Mouse (Mus musculus): ENCODE measurements around the gene Fbxw21. TPM values are rescaled to one million over a fixed set of nuclear protein-coding genes. Genes with fewer than 3 reads are reported as not detected.
"Not testable (repeated sequence)": the region's sequence is repeated elsewhere in the genome, so short reads cannot be mapped to it uniquely, and the experiment has no call there.

The Fbxw21 gene
- total RNA-seq (2014; rRNA removed; ENCODE audit: low replicate concordance): not detected in 2 replicates
- not detected in 2 replicates for polyA plus RNA-seq (2015; fragmentation: Nextera tagmentation; extraction: Ambion mirVana)

DNA sequence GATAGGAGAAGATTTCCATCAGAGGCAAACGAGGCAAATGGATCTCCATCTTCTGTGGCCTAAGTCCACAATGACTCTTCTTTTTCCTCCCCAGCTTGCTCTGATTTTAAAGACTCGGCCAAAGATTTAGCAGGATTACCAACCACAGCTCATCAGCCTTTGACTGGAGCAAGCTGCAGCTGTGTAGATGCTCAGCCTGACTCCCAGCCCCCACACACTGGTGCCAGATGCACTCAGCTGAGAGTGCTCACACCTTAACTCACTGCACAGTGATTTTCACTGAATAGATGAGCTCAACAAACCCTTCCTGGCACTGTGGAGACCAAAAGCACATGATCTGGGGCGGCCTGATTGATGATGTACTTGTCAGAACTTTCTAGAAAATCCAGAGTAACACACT lies at the start of gene Fbxw21:
Gene Fbxw21, minus strand, starts transcription at position 101 of the 400 bp plus-strand sequence.
- Histone ChIP-seq H3K27me3 (ENCODE audit: control insufficient read depth, insufficient read depth, low read length) (no peaks in the 10 kb centered on the region), H3K4me1 (ENCODE audit: control insufficient read depth, insufficient read depth) (no peaks in the 10 kb centered on the region), H3K4me3 (ENCODE audit: low read depth, low read length) (no peak within 1 kb of the TSS), H3K9me3 (replicated peaks; ENCODE audit: control insufficient read depth, low read length) (no peaks in the 10 kb centered on the region), H3K4me2 (ENCODE audit: low read depth, low read length) (no peak within 1 kb of the TSS), H3K36me3 (replicated peaks; ENCODE audit: control insufficient read depth, insufficient read depth, low read length) (no peaks in the 10 kb centered on the region), H3K9ac (replicated peaks; ENCODE audit: low read depth, low read length) (no peak within 1 kb of the TSS), H3K27ac (ENCODE audit: low read depth) (no peak within 1 kb of the TSS)
- DNase-seq (ENCODE audit: low spot score) (no peak), ATAC-seq (ENCODE audit: insufficient read depth, low read depth) (no peak)
- WGBS: 57% methylated on average over 3 of the region's 3 CpGs
- no peak for TF ChIP-seq CTCF (IDR thresholded peaks at IDR 0.05; ENCODE audit: low read depth)
- TF ChIP-seq EP300 (IDR thresholded peaks at IDR 0.05; ENCODE audit: low read depth): no peak

DNA sequence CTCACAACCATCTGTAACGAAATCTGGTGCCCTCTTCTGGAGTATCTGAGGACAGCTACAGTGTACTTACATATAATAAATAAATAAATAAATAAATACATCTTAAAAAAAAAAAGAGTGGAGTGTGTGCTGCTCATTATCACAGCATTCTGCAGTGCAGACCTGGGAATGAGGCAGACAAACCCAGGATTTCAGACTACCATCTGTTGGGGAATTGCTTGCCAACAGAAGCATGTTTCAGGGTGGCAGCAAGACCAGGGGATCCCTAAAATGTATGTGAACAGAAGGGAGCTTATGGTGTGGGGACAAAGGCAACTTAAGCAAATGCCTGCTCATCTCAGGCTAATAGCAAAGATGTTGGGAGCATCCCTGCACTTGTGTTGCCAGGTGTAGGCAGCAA lies 39.5 kb upstream of the Fbxw21 start:
- H3K9me3 ChIP-seq (replicated peaks; ENCODE audit: control insufficient read depth, low read length); H3K9ac ChIP-seq (replicated peaks; ENCODE audit: low read depth, low read length); ATAC-seq (ENCODE audit: insufficient read depth, low read depth); DNase-seq (ENCODE audit: low spot score); H3K27ac ChIP-seq (ENCODE audit: low read depth); H3K27me3 ChIP-seq (ENCODE audit: control insufficient read depth, insufficient read depth, low read length); H3K4me3 ChIP-seq (ENCODE audit: low read depth, low read length); H3K4me2 ChIP-seq (ENCODE audit: low read depth, low read length); H3K4me1 ChIP-seq (ENCODE audit: control insufficient read depth, insufficient read depth); H3K36me3 ChIP-seq (replicated peaks; ENCODE audit: control insufficient read depth, insufficient read depth, low read length): not testable (repeated sequence)
- 54% methylated on average over 1 of the region's 1 CpGs for WGBS

DNA sequence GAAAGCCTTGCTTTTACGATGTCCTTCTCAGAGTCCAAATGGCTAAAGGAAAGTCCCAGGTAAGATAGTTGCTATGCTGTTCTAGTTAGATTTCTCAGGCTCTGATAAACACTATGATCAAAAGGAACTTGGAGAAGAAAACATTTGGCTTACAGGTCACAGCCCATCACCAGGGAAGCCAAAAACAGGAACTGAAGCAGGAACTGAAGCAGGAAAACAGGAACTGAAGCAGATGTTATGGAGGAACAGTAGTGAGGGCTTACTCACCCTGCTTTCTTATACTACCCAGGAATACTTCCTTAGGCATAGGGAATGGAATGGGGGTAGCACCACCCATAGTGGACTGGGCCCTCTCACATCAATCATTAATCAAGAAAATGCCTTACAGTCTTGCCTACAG lies 38.5 kb upstream of the Fbxw21 start:
- no peak overlapping the region for H3K4me3 ChIP-seq (ENCODE audit: low read depth, low read length)
- WGBS: 94% methylated on average over 1 of the region's 1 CpGs
- H3K4me2 ChIP-seq (ENCODE audit: low read depth, low read length): no peak overlapping the region
- no peak overlapping the region for H3K27ac ChIP-seq (ENCODE audit: low read depth)
- H3K9me3 ChIP-seq (replicated peaks; ENCODE audit: control insufficient read depth, low read length): no peaks in the 10 kb centered on the region
- H3K27me3 ChIP-seq (ENCODE audit: control insufficient read depth, insufficient read depth, low read length): no peaks in the 10 kb centered on the region
- DNase-seq (ENCODE audit: low spot score): no peak
- TF ChIP-seq EP300 (IDR thresholded peaks at IDR 0.05; ENCODE audit: low read depth) (no peak), CTCF (IDR thresholded peaks at IDR 0.05; ENCODE audit: low read depth) (no peak)
- no peaks in the 10 kb centered on the region for H3K36me3 ChIP-seq (replicated peaks; ENCODE audit: control insufficient read depth, insufficient read depth, low read length)
- H3K4me1 ChIP-seq (ENCODE audit: control insufficient read depth, insufficient read depth): no peaks in the 10 kb centered on the region
- H3K9ac ChIP-seq (replicated peaks; ENCODE audit: low read depth, low read length): no peak overlapping the region
- ATAC-seq (ENCODE audit: insufficient read depth, low read depth): no peak

DNA sequence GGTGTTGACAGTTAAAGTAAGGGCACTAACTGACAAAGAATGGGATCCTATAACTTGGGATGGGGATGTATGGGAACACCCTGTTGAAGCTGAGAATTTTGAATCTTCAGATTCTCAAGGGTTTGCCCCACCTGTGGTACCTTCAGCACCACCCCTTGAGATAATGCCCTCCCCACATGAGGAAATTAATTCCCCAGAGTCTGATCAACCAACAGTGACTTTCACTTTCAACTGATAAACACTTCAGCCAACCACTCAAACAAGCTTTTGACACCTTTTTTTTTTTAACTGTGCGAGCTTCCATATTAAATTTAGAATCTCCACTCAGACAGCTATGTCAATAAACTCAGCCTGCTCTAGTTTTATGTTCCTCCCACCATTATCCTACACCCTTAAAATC lies 37.5 kb upstream of the Fbxw21 start:
- no peaks in the 10 kb centered on the region for H3K36me3 ChIP-seq (replicated peaks; ENCODE audit: control insufficient read depth, insufficient read depth, low read length)
- DNase-seq (ENCODE audit: low spot score) (no peak), ATAC-seq (ENCODE audit: insufficient read depth, low read depth) (no peak)
- no peaks in the 10 kb centered on the region for H3K9me3 ChIP-seq (replicated peaks; ENCODE audit: control insufficient read depth, low read length)
- H3K27ac ChIP-seq (ENCODE audit: low read depth): no peak overlapping the region
- TF ChIP-seq CTCF (IDR thresholded peaks at IDR 0.05; ENCODE audit: low read depth): no peak
- no peak for TF ChIP-seq EP300 (IDR thresholded peaks at IDR 0.05; ENCODE audit: low read depth)
- H3K27me3 ChIP-seq (ENCODE audit: control insufficient read depth, insufficient read depth, low read length): no peaks in the 10 kb centered on the region
- H3K9ac ChIP-seq (replicated peaks; ENCODE audit: low read depth, low read length): no peak overlapping the region
- no peak overlapping the region for H3K4me3 ChIP-seq (ENCODE audit: low read depth, low read length)
- no peak overlapping the region for H3K4me2 ChIP-seq (ENCODE audit: low read depth, low read length)
- 27% methylated on average over 1 of the region's 1 CpGs for WGBS
- H3K4me1 ChIP-seq (ENCODE audit: control insufficient read depth, insufficient read depth): no peaks in the 10 kb centered on the region

DNA sequence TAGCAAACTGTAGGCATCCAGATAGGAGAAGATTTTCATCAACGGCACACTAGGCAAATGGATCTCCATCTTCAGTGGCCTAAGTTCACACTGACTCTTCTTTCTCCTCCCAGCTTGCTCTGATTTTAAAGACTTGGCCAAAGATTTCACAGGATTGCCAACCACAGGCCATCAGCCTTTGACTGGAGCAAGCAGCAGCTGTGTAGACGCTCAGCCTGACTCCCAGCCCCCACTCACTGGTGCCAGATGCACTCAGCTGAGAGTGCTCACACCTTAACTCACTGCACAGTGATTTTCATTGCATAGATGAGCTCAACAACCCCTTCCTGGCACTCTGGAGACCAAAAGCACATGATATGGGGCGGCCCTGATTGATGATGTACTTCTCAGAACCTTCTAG lies 34.0 kb upstream of the Fbxw21 start, which contains the start of gene Fbxw13:
Gene Fbxw13, minus strand, starts transcription at position 101 of the 400 bp plus-strand sequence.
- ATAC-seq (ENCODE audit: insufficient read depth, low read depth); H3K4me3 ChIP-seq (ENCODE audit: low read depth, low read length); H3K27ac ChIP-seq (ENCODE audit: low read depth); H3K4me2 ChIP-seq (ENCODE audit: low read depth, low read length); H3K36me3 ChIP-seq (replicated peaks; ENCODE audit: control insufficient read depth, insufficient read depth, low read length); H3K9me3 ChIP-seq (replicated peaks; ENCODE audit: control insufficient read depth, low read length); H3K4me1 ChIP-seq (ENCODE audit: control insufficient read depth, insufficient read depth); DNase-seq (ENCODE audit: low spot score); H3K9ac ChIP-seq (replicated peaks; ENCODE audit: low read depth, low read length); H3K27me3 ChIP-seq (ENCODE audit: control insufficient read depth, insufficient read depth, low read length): not testable (repeated sequence)
- WGBS: 67% methylated on average over 3 of the region's 3 CpGs

DNA sequence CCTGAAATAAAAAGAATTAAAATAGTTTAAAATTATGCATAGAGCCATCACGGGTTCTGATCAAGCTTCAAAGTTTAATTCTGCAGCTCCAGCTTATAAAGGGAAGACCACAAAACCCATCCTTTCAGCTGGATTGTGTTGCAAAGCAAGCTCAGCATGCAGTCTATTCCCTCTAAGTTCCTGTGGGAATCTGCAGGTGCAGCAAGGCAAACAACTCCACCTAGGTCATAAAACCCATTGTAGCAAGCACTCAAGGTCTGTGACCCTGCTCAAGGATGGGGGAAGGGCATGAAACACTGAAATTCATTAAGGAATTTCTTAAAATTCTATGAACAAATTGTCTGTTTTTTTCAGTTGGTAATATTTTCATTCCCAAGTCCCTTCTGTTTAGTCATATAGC lies 15.4 kb upstream of the Fbxw21 start:
- TF ChIP-seq CTCF (IDR thresholded peaks at IDR 0.05; ENCODE audit: low read depth): no peak
- no peak for TF ChIP-seq EP300 (IDR thresholded peaks at IDR 0.05; ENCODE audit: low read depth)
- H3K4me2 ChIP-seq (ENCODE audit: low read depth, low read length): no peak overlapping the region
- H3K27me3 ChIP-seq (ENCODE audit: control insufficient read depth, insufficient read depth, low read length): no peaks in the 10 kb centered on the region
- H3K36me3 ChIP-seq (replicated peaks; ENCODE audit: control insufficient read depth, insufficient read depth, low read length): no peaks in the 10 kb centered on the region
- ATAC-seq (ENCODE audit: insufficient read depth, low read depth) (no peak), DNase-seq (ENCODE audit: low spot score) (no peak)
- no peak overlapping the region for H3K4me3 ChIP-seq (ENCODE audit: low read depth, low read length)
- 75% methylated on average over 1 of the region's 1 CpGs for WGBS
- H3K27ac ChIP-seq (ENCODE audit: low read depth): no peak overlapping the region
- no peaks in the 10 kb centered on the region for H3K4me1 ChIP-seq (ENCODE audit: control insufficient read depth, insufficient read depth)
- peaks cover 11% of the 10 kb centered on the region; the same call in 1 of the 2 replicates for H3K9me3 ChIP-seq (replicated peaks; ENCODE audit: control insufficient read depth, low read length)
- no peak overlapping the region for H3K9ac ChIP-seq (replicated peaks; ENCODE audit: low read depth, low read length)

All from heart, postnatal 0 days (tissue).